Mouse (Mus musculus) thymus, postnatal 4 days (tissue): ENCODE data around the gene Phka2.

Source experiments
- DNase-seq: peaks from one replicate; pipeline ENCODE4 v3.0.0; 2021

Phka2 gene

GRCm38 (mm10) chrX:160601053-160601452, 99.1 kb downstream of the Phka2 start:
- no peak for DNase-seq

- no peak for DNase-seq
These were observed 100.8 kb downstream of the Phka2 start for GRCm38 (mm10) chrX:160602770-160603169.

DNA sequence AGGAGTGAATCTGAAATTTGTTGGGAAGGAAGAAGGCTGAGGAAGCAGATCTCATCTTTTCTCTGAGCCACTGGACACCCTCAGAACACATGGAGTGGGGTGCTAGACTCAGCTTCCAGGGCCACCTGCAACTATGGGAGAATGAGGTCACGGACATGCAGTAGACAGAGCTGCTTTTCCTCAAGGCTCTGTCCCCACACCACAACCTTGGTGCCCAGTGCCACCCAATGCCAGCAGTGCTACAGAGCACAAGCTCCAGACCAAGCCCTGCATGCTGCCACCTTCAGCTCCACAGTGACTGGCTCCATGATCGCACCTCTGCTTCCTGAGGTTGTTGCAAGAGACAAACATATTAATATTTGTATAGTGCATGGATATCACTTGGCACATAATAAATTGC, 101.3 kb downstream of the Phka2 start:
- DNase-seq: no peak

DNA sequence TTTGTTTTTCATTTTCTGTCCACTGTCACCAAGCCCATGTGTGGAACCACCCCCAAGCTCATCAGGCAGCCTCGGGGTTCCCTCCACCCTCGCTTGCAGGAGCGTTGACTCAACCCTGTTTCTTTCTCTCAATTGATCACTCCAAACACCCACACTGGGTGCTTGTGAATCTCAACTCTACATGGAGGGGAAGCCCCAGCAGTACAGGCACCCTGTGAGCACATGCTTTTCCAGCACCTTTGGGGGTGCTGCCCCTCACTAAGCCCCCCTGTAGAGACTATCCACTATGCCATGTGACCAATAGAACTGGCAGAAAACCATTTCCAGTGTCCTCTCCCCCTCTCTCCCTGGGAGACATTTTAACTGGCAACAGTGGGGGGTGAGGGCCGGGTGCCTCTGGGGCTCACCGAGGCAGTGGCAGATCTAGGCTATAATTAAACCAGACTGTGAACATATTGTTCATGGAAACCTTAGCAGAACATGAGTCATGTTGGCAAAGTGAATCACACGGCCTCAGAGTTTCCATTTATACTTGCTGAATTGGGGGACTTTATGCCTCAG, 102.1 kb downstream of the Phka2 start:
- no peak for DNase-seq

DNA sequence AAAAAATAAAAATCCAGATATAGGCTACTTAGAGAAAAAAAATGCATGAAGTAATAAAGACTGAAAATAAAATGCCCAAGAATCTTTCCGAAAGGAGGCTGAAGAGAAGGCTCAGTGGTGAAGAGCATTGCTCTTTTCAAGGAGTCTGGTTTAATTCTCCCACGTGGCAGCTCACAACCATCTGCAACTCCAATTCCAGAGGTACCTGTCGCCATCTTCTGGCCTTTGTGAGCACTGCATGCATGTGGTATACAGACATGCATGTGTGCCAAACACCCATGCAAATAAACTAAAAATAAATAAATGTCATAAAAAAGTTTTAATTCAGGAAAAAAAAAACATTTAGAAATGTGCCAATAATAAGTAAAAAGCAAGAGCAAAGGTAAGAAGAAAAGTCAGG, 107.9 kb downstream of the Phka2 start:
- DNase-seq: peak; percentile 73

GRCm38 (mm10) chrX:160610482-160610881, 108.5 kb downstream of the Phka2 start:
- no peak for DNase-seq

DNA sequence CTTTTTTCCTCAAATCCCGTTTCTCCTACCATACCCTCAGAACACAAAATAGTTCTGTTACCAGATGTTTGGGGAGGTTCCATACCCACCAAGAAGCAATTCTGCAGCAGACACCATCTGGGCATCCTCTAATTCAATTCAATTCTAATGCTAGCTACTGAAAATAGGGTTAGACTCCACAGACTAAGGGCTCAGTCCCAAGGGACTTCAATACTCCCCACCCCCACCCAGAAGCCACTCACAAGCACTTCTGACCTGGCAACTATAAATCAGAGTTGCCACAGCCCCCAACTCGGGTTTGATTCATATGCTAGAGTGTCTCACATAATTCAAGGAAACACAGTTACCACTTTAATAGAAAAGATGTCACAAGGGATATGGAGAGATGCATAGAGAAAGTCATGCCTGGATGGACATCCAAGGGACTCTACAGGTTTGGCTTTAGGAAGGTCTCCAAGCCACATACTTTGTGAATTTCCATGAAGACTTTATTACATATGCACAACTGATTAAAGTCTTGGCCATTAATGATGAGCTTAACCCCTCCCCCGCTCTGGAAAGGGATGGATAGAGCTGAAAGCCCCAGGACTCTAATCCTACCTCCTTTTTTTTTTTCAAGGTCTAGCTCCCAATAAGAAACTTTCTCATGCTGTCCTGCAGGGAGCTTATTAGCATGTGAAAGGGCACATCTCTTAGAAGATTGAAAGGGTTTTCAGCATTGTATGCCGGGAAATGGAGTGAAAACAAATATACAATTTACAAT, 109.1 kb downstream of the Phka2 start:
- DNase-seq: no peak
